Mouse (Mus musculus): ENCODE measurements around the gene Nup62cl.

The Nup62cl gene

DNA sequence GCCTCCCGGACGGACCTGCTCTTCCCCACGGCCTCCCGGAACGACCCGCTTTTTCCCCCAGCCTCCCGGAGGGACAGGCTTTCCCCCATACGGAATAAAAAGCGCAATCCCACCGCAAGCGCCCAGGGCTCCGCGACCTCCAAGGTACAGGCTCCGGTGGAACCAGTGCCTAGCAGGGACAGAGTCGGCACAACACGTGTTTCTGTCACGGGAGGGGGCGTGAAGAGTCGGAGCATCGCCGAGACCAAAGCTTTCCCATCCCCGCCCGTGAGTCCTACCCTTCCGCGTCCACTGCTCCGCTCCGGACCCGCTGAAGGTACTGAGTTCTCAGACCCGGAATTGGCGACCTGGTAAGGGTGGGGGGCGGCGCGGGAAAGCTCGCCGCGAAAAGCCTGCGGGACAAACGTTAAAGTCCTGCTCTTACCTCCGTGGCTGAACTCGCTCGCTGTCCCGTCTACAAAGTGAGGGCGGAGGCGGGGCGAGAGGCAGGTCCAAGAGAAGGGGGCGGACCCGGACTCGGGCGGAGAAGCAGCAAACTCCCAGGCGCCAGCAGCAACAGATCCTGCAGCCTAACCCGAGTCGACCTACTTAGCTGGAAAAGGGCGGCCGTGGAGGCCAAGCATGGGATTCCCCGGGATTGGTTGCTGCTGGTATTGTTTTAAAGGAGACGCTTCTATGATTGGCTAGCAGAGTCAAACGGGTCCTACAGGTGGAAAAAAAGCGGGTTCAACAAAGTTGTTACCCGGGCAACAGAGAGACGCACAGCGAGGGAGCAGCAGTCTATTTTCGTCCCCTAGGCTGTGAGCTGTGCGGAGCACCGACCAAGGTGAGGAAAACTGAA lies at the start of gene Nup62cl, which contains the start of gene Pih1h3b:
TSS of gene Nup62cl (minus strand) at position 578 of the 841 bp plus-strand sequence.
TSS of gene Pih1h3b (plus strand) at position 745 of the 841 bp plus-strand sequence.
- no peak for DNase-seq (ENCODE audit: low read depth, low spot score)

DNA sequence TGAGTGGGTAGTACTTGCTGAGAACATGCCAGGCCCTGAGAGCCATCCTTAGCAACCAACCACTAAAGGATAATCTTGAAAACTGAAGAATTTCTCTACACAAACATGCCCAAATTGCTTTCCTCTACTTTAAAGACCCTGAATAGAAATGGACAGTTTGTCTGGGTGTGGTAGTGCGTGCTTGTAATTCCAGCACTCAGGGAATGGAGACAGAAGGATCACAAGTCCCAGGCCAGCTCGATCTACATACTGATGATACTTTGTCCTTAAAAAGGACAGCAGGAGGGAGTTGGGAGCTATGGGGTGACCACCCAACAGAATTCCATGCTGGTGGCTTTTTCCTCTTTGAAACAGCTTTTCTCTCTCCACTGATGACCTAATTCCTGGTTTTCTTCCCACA lies 31.6 kb upstream of the Nup62cl start:
- no peak for DNase-seq (ENCODE audit: low read depth, low spot score)

DNA sequence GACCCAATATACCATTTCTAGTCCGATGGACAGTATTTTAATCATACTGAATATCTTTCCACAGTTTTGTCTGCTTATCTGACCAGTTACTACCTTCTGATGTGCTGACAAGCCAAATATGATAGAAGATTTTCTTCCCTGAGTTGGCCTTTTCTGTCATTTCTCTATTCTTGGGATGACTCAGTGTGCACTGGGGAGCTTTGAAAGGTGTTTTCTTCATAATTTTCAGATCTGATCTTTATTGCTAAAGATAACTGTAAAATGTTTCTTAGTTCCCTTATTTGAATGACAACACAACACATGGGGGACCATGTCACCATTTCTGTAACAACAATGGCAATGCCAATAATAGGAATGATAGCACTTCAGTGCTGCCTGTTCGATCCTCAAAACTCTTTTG lies 20.0 kb upstream of the Nup62cl start:
- no peak for DNase-seq (ENCODE audit: low read depth, low spot score)

DNA sequence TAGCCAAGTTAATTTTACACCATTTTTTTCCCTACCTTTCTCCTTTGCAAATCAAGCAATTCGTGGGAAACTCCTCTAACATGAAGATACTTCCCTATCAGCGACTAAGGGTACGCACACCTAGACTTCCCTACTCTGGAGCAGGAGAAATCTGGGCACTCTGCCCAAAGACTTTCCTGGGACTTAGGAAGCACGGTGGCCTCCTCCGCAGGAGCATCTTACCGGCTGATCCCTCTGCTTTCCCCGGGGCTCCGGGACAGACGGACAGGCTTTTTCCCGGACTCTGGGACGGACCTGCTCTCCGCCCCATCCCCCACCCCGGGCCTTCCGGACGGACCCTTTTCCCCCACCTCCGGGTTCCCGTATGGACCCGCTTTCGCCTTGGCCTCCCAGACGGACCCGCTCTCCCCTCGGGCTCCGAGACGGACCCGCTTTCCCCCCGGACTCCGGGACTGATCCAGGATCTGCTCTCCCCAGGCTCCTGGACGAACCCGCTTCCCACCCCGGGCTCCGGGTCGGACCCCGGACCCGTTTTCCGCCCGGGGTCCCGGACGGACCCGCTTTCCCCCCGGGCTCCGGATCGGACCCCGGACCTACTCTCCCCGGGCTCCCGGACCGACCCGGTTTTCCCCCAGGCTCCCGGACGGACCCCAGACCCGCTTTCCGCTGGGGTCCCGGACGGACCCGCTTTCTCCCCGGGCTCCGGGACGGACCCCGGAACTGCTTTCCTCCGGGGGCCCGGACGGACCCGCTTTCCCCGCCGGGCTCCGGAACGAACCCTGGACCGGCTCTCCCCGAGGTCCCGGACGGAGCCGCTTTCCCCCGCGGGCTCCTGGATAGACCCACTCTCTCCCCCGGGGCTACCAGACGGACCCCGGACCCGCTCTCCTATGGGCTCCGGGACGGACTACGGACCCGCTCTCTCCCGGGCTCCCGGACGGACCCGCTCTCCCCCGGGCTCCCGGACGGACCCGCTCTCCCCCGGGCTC lies 1.3 kb downstream of the Nup62cl start:
- no peak for DNase-seq (ENCODE audit: low read depth, low spot score)

DNA sequence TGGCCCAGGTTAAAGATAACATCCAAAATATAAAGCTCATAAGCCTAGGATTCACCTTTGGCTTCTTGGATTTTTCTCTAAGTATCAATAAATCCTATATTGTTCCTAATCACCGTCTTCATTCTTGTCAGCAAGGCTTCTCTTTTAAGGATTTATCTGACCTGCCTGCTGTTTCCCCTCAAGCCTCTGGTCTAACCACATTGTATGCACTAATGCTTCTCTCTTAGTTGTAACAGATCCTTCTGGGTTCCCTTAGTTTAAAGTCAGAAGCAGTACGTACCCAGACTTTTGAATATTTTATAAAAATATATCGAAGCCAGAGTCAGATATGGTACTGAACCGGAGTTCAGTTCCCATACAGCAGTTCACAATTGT lies 63.8 kb downstream of the Nup62cl start:
- DNase-seq (ENCODE audit: low read depth, low spot score): no peak

DNA sequence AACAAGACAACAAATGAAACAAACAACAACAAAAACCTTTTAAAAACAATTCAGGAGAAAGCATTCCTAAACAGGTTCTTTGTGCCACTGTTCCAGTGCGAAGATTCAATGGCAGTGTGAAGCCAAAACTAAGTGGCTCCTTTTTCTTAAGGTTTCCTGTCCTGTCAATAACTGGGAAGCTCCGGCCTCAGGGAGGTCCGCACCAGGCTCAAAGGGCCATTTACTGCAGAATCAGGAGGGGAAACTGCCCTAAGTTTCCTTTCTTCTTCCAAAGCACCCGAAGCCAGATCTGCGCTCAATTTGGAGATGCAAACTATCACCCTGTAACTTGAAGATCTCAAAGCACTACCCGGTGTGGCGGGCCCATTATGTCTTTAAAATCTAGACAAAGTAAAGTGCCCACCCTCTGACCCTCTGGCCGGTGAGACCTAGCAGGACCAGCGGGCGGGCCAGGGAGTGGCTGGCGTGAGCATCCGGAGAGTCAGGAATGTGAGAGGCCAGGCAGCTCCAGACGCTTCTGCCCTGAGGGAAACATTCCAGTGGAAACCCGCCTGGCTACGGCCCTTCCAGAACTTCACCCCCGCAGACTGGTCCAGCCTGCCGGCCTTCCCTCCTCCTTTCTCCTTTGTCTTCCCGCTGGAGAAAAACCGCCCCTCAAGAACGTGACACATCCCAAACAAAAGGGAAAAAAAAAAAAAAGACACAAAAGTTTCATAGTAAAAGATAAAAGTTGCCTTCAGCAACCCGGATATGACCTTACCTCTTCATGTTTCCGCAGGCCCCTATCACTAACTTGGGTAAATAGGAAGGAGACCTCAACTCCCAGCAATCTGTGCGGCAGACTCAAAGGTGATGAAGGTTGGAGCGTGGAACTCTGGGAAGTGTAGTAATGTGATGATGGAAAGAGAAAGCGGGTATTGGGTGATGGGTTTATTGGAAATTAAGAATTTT lies 64.5 kb downstream of the Nup62cl start, which contains the start of gene Rbm41:
TSS of gene Rbm41 (minus strand) at position 856 of the 951 bp plus-strand sequence.
- DNase-seq (ENCODE audit: low read depth, low spot score): peak; percentile 76

DNA sequence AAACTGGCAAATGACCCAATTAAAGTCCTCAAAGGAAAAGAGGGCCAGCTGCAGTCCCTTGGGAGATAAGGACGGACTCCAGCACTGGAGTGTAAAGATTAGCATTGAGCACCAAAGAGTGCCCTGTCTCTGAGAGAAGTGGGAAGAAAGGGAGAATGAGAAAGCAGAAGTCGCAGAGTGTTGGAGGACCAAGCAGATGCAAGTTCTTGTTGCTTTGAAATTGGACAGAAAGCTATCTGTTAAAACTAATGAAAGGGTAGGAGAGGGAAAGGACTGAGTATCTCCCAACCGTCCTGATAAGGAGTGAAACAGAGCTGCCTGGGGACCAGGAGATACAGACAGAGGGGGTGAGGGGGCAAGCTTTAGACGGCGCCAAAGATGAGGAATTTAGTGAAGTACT lies 80.4 kb downstream of the Nup62cl start:
- DNase-seq (ENCODE audit: low read depth, low spot score): no peak
